Mouse (Mus musculus): ENCODE results near the gene Mgll.

DNA sequence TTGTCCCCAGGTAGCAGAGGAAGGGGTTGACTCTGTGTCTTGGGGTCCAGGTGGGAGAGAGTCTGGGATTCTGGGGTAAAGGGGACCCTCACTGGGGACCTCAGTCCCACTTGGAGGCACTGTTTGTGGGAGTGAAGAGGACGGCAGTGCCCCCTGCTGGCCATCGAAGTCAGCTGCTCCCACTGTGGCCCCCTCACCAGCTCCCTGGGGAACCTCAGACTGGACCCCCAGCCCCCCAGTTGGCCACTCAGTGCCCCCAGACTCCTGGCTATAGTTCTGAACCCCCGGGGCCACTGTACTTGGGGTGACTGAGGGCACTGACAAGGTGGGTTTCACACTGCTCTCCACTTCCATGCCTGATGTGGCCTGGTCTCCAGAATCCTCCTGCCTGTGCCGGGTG lies 125.1 kb downstream of the Mgll start:
- TF ChIP-seq CTCF (IDR thresholded peaks at IDR 0.05; ENCODE audit: control insufficient read depth, insufficient read depth, low read length) (peak; percentile 72), POLR2A (IDR thresholded peaks at IDR 0.05; ENCODE audit: borderline replicate concordance, control insufficient read depth, low read depth, low read length) (no peak)
